Comparison of ENCODE assay signal across 8 mouse cellular contexts in the genomic region with DNA sequence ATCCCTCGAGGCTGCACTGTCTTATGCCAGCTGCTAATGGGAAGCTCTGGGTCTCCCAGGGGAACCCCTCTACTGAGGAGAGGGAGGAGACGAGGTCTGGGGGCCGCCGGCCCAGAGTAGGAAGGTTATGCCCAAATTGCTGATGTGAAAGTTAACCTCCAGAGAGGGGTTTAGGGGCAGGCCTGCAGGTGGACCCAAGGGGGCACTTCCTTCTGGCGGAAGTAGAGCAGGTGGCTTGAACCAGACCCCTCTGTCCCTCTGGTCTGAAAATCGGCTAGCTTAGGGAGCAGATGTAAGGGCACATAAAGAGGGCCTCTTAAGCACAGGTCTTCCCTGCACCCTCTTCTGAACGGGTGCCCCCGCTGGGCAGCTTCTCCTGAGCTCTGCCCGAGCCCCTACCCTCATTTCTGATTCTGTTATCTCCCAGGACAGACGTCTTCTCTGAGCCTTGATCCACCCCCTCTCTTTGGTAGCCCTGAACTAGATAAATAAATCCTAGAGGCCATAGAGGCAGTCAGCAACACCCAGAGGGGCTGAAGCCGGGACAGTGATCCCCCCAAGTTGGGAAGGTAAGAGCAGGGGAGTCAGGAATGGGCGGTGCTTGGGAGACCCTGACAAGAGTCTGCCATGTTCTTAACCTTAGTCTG. TPM values are rescaled to one million over a fixed set of nuclear protein-coding genes. Genes with fewer than 3 reads are reported as not detected.
DNase-seq lines count a peak whose midpoint lies in the region; ATAC-seq lines count a peak whose summit lies in the region.

No protein-coding gene starts in this region.

- H3K4me1 ChIP-seq in erythroblast, embryonic 14.5 days (ENCODE audit: control insufficient read depth), result peaks cover 73% of the 10 kb centered on the region
- peaks cover 95% of the 10 kb centered on the region for H3K4me1 ChIP-seq in megakaryocyte, embryonic 14.5 days
- peaks cover 94% of the 10 kb centered on the region for H3K4me1 ChIP-seq in limb, embryonic 15.5 days

- WGBS in limb, embryonic 15.5 days, result 52% methylated on average over 12 of the region's 12 CpGs

- H3K27me3 ChIP-seq in erythroblast, embryonic 14.5 days (ENCODE audit: control insufficient read depth), result peaks cover 18% of the 10 kb centered on the region
- peaks cover 46% of the 10 kb centered on the region for H3K27me3 ChIP-seq in megakaryocyte, embryonic 14.5 days (replicated peaks)
- no peaks in the 10 kb centered on the region for H3K27me3 ChIP-seq in limb, embryonic 15.5 days
- H3K27me3 ChIP-seq in splenic B cell, adult 2 months (ENCODE audit: control insufficient read depth, insufficient read depth, low read length, poor library complexity, severe bottlenecking), result no peaks in the 10 kb centered on the region

- peak; percentile 44 for DNase-seq in splenic B cell, adult 2 months (ENCODE audit: low read depth, low spot score)
- no peak for DNase-seq in ovary, postnatal 14 days (ENCODE audit: low spot score)
- DNase-seq in frontal cortex, postnatal 25 days (ENCODE audit: low spot score in 2 of 2), result no peak

- peak overlapping the region; percentile 85 for H3K27ac ChIP-seq in limb, embryonic 15.5 days

- ATAC-seq in erythroblast, adult 5-6 weeks (replicated peaks; ENCODE audit: low FRiP score, poor library complexity, severe bottlenecking), result no peak
- ATAC-seq in megakaryocyte, adult 5-6 weeks (ENCODE audit: poor library complexity, severe bottlenecking), result no peak
- ATAC-seq in limb, embryonic 15.5 days (ENCODE audit: insufficient number of reproducible peaks, low FRiP score, low TSS enrichment, low read depth), result no peak

- H3K4me3 ChIP-seq in erythroblast, embryonic 14.5 days (replicated peaks), result peak overlapping the region; percentile 64
- peak overlapping the region; percentile 91 for H3K4me3 ChIP-seq in megakaryocyte, embryonic 14.5 days (replicated peaks)
- H3K4me3 ChIP-seq in limb, embryonic 15.5 days, result 0 out of 2 replicates have a peak overlapping the region, but pooled peaks have one; percentile 32

- peak overlapping the region; percentile 51 for H3K4me2 ChIP-seq in limb, embryonic 15.5 days

- H3K36me3 ChIP-seq in erythroblast, embryonic 14.5 days (ENCODE audit: control insufficient read depth), result no peaks in the 10 kb centered on the region
- peaks cover 9% of the 10 kb centered on the region for H3K36me3 ChIP-seq in megakaryocyte, embryonic 14.5 days (replicated peaks; ENCODE audit: low read length)
- 0 out of 2 replicates have a peak, but pooled peaks cover 2% of the 10 kb centered on the region for H3K36me3 ChIP-seq in limb, embryonic 15.5 days
- no peaks in the 10 kb centered on the region for H3K36me3 ChIP-seq in splenic B cell, adult 2 months (ENCODE audit: control insufficient read depth, insufficient read depth, low read length, poor library complexity, severe bottlenecking)

- no peak overlapping the region for H3K9ac ChIP-seq in limb, embryonic 15.5 days

- no peaks in the 10 kb centered on the region for H3K9me3 ChIP-seq in erythroblast, embryonic 14.5 days (ENCODE audit: control insufficient read depth, low read length)
- no peaks in the 10 kb centered on the region for H3K9me3 ChIP-seq in megakaryocyte, embryonic 14.5 days
- H3K9me3 ChIP-seq in limb, embryonic 15.5 days, result no peaks in the 10 kb centered on the region

RNA-seq across cellular contexts. Expression of a gene that starts 18.2 kb away (rescaled TPM):
- 0.45 and 0.62 TPM in 2 replicates for polyA plus RNA-seq in erythroblast, embryonic 14.5 days (2012)
- 3.5 and 7.7 TPM in 2 replicates for total RNA-seq in erythroblast, adult 5-6 weeks (2015; ENCODE audit: low replicate concordance)
- total RNA-seq in erythroblast, adult 5-6 weeks (2017; ENCODE audit: low replicate concordance), result 1.1 and 3.8 TPM in 2 replicates
- 26.8 and 31.2 TPM in 2 replicates for polyA plus RNA-seq in megakaryocyte, embryonic 14.5 days (2012; ENCODE audit: insufficient read depth, low replicate concordance)
- total RNA-seq in megakaryocyte, adult 5-6 weeks (2015), result 15.6 and 17.2 TPM in 2 replicates
- 5.7 and 6.2 TPM in 2 replicates for total RNA-seq in megakaryocyte, adult 5-6 weeks (2017)
- polyA plus RNA-seq in limb, embryonic 15.5 days (2015; fragmentation: Nextera tagmentation; extraction: Ambion mirVana), result 33.5 and 34.1 TPM in 2 replicates

RNA-seq across cellular contexts. Expression of a gene that starts 47.7 kb away (rescaled TPM):
- 32.7 and 39.5 TPM in 2 replicates for polyA plus RNA-seq in erythroblast, embryonic 14.5 days (2012)
- total RNA-seq in erythroblast, adult 5-6 weeks (2015; ENCODE audit: low replicate concordance), result 187 and 225 TPM in 2 replicates
- total RNA-seq in erythroblast, adult 5-6 weeks (2017; ENCODE audit: low replicate concordance), result 172 and 185 TPM in 2 replicates
- polyA plus RNA-seq in megakaryocyte, embryonic 14.5 days (2012; ENCODE audit: insufficient read depth, low replicate concordance), result 58.7 and 61.4 TPM in 2 replicates
- 42.3 and 47.1 TPM in 2 replicates for total RNA-seq in megakaryocyte, adult 5-6 weeks (2015)
- total RNA-seq in megakaryocyte, adult 5-6 weeks (2017), result 33.1 and 33.5 TPM in 2 replicates
- 58.7 and 59.0 TPM in 2 replicates for polyA plus RNA-seq in limb, embryonic 15.5 days (2015; fragmentation: Nextera tagmentation; extraction: Ambion mirVana)

RNA-seq across cellular contexts. Expression of a gene that starts 58.3 kb away (rescaled TPM):
- polyA plus RNA-seq in erythroblast, embryonic 14.5 days (2012), result 0.04 TPM in 1 of 2 replicates, not detected in the other
- not detected in 2 replicates for total RNA-seq in erythroblast, adult 5-6 weeks (2015; ENCODE audit: low replicate concordance)
- 2.3 and 2.6 TPM in 2 replicates for total RNA-seq in erythroblast, adult 5-6 weeks (2017; ENCODE audit: low replicate concordance)
- 2.3 and 4.5 TPM in 2 replicates for polyA plus RNA-seq in megakaryocyte, embryonic 14.5 days (2012; ENCODE audit: insufficient read depth, low replicate concordance)
- 0.02 TPM in 1 of 2 replicates, not detected in the other for total RNA-seq in megakaryocyte, adult 5-6 weeks (2015)
- total RNA-seq in megakaryocyte, adult 5-6 weeks (2017), result 1.2 and 1.4 TPM in 2 replicates
- polyA plus RNA-seq in limb, embryonic 15.5 days (2015; fragmentation: Nextera tagmentation; extraction: Ambion mirVana), result 9.8 and 10.7 TPM in 2 replicates

Comparison
In these comparisons a context has a peak if more than half of its experiments do, and no peak if none do; other contexts are left out.
1. H3K4me3 ChIP-seq: peak in every context shown above with its lines; median percentile 91 in megakaryocyte, embryonic 14.5 days; 64 in erythroblast, embryonic 14.5 days; 32 in limb, embryonic 15.5 days.
2. RNA of a gene that starts 18.2 kb away (polyA plus RNA-seq): 33.5 to 34.1 TPM in limb, embryonic 15.5 days and 26.8 to 31.2 TPM in megakaryocyte, embryonic 14.5 days; 0.45 to 0.62 TPM in erythroblast, embryonic 14.5 days; every median in the first group is over 10 times any median in the second.